Mouse (Mus musculus) T-cell, adult 2 months (primary cell): ENCODE data around the gene Prkcd.
"Not testable (repeated sequence)": the region's sequence is repeated elsewhere in the genome, so short reads cannot be mapped to it uniquely, and the experiment has no call there.

Source experiments
- DNase-seq: peaks from one replicate; pipeline ENCODE4 v3.0.0; 2022; ENCODE audit warnings: low spot score

Gene Prkcd

GRCm38 (mm10) chr14:30606817-30607216 lies 19.2 kb downstream of the Prkcd start:
- DNase-seq = no peak

DNA sequence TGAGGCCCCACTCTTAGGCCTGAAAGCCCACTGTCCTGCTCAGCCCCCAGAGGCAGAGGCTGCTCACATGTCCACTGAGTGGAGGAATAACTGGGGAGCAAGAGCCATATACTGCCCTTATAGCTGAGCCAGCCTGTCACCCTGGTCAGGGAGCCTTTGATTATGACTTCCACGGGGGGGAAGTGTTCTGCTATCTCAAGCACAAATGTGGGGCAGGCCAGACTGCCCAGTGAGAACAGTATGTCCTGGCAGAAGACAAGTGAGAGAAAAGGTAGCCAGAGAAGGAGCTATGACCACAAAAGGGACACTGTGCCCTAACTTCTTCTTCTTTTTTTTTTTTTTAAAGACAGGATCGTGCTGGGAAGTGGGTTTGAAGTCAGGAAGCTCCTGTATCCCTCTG lies 28.9 kb downstream of the Prkcd start:
- no peak for DNase-seq

- DNase-seq = no peak
These were observed 29.6 kb downstream of the Prkcd start for GRCm38 (mm10) chr14:30596407-30596806.

DNA sequence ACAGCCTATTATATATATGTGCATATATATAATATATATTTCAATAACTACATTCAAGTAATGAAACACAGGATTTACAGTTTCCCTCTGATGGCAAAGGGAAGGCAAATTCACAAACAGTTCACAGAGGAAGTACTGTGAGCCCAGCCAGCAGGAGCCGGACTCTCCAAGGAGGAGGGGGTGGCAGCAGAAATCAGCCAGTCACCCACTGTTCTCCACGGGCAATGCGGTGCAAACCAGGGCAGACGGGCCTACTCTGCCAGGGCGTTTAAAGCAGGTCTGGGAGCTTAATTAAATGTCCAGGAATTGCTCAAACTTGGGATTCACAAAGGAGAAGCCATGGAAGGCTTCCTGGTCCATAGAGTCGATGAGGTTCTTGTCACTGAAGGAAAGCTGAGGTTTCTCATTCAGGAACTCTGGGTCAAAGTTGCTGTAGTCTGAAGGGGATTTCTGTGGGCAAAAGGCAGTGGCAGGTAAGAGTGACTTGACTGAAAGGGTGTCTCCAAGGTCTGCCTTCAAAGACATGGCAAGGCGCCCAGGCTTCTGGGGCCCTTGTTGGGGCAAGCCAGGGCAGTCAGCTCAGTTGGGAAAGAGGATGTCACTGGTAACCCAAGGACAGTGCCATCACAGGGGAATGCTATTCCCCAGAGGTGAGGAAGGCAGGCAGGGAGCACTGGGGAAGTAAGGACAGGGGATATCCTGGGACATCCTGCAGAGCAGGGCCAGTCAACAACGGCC lies 30.3 kb downstream of the Prkcd start:
- no peak for DNase-seq

GRCm38 (mm10) chr14:30594092-30594695 lies 31.8 kb downstream of the Prkcd start:
- DNase-seq = no peak

- DNase-seq = no peak
These were observed 32.5 kb downstream of the Prkcd start for GRCm38 (mm10) chr14:30593279-30594091.

- DNase-seq = peak; percentile 69
These were observed 34.6 kb downstream of the Prkcd start for GRCm38 (mm10) chr14:30591417-30591816.

- no peak for DNase-seq
These were observed 35.1 kb downstream of the Prkcd start for GRCm38 (mm10) chr14:30590918-30591317.

- no peak for DNase-seq
These were observed 35.9 kb downstream of the Prkcd start for GRCm38 (mm10) chr14:30590041-30590645.

GRCm38 (mm10) chr14:30586780-30587461 lies 39.1 kb downstream of the Prkcd start:
- no peak for DNase-seq

DNA sequence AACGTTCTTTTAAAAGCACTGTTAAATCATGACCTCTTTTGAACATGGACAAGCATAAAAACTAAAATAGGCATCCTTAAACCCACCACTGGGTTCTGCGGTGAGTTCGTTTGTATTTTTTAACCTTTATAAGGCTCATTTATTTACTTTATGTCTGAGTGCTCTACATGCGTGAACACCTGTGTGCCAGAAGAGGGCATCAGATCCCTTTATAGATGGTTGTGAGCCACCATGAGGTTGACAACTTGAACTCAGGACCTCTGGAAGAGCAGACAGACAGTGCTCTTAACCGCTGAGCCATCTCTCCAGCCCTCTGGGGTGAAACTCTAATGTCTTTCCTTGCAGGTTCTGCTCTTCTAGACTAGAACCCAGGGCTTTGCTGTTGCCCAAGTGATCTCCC lies 40.7 kb downstream of the Prkcd start:
- DNase-seq = no peak

GRCm38 (mm10) chr14:30584497-30585251 lies 41.3 kb downstream of the Prkcd start:
- no peak for DNase-seq

- no peak for DNase-seq
These were observed 41.9 kb downstream of the Prkcd start for GRCm38 (mm10) chr14:30584077-30584476.

DNA sequence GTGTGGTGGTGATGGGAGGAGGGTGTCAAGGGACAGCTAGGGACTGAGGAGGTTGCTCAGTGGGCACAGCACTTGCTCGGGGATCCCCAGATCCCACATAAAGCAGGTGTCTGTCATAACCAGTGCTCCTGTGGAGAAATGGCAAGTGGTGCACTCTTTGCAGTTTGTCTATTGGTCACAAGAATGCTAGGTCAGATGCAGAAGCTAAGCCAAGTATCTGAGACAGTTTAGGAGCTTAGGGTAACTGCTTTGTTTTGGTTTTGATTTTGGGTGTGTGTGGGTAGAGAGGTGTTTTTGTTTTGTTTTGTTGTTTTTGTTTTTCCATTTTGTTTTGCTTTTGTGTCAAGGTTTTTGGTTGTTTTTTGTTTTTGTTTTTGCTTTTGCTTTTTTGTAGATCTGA lies 44.8 kb downstream of the Prkcd start:
- no peak for DNase-seq

DNA sequence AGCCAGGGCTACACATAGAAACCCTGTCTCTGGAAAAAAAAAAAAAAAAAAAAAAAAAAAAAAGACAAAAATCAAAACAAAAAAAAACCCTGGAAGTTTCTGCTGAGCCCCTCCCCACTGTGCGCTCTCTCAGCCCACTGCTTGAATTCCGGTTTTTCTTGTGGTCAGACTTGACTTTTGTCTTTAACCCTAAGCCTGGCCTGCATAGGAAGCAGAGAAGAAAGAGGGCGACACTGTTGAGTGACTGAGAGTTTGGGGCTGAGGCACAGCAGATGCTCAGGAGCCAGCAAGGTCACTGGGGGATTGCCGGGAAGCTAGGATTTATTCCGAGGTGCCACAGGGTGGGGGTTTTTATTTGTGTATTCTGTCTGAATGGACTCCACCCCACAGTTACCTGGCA lies 46.1 kb downstream of the Prkcd start:
- DNase-seq = no peak

GRCm38 (mm10) chr14:30579180-30579579 lies 46.8 kb downstream of the Prkcd start:
- no peak for DNase-seq

GRCm38 (mm10) chr14:30577303-30578062 lies 48.5 kb downstream of the Prkcd start:
- DNase-seq = not testable (repeated sequence)

GRCm38 (mm10) chr14:30576260-30576659 lies 49.8 kb downstream of the Prkcd start:
- no peak for DNase-seq

DNA sequence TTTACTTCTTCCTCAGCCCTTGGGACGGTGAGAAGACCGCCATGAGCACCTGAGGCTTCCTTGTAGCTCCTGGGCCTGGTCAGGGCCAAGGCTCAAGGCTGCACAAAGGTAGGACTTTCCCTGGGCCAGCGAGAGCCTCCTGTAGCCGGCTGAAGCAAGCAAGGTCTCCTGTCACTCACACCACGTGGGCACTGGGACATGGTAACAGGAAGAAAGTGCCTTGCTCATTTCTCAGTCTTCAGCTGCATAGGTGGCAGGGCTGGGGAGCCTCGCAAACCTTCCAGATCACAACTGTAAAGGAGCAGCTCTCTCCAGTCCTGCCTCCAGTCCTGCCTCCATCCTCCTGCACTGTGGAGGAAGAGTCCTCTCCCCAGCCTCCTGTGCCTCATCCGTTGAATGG lies 50.2 kb downstream of the Prkcd start:
- no peak for DNase-seq

DNA sequence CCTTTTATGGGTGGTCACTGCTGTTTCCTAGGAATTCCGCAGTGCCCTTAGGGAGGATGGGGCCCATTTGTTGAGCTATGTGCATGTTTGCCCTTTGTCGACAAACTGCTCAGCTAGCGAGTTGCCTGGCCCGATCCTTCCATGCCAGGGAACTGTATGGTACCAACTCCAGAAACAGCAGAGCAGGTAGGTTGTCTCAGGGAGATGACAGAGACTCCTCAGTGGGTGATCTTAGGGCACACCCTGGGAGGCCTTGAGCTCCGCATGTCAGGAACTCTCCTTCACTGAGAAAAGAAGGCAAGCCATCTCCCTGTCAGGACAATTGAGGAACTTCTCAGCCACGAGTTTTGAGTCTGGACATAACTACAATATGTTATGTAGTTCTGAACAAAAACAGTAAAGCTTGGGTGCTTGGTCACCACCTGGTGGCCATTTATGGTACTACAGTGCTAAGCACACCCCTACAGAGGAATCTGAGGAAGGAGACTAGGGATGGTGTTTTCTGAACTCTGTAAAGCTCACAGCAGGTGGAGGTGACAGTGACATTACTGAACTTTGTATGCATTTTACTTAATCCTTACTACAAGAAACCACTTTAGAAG lies 51.9 kb downstream of the Prkcd start:
- DNase-seq = peak; percentile 57
